Mouse (Mus musculus) megakaryocyte, embryonic 14.5 days (primary cell): ENCODE measurements around the gene Ahdc1.

Experiments
- FLI1 ChIP-seq: IDR thresholded peaks from 2 replicates; pipeline ENCODE4 v1.6.1; 2012; ENCODE audit warnings: low read length, inconsistent platforms, mixed read lengths
- GATA1 ChIP-seq: IDR thresholded peaks from 3 replicates; pipeline ENCODE4 v1.6.1; 2012; ENCODE audit warnings: mixed read lengths, low read length, inconsistent platforms, borderline replicate concordance

DNA sequence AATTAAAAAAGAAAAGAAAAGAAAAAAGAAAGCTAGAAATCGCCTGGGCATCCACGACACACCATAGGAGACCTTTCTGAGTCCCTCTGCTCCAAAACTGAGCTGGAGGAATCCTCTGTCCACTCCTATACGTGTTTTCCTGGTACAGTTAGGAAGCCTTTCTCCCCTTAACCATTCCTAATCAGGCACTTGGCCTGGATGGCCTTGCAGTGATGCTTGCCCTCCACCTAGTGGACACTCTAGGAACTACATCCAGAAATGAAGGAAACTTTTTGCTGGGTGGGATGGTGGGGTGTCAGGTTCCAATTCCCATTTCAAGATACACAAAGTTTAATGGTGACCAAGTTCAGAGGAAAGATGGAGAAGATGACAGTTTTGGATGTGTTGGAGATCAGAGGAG lies 5.8 kb upstream of the Ahdc1 start:
- TF ChIP-seq GATA1 (no peak), FLI1 (no peak)
